ENCODE assay signal across 9 mouse cellular contexts in genomic region chr1:189922721-189923120, GRCm38 (mm10). TPM values are rescaled to one million over a fixed set of nuclear protein-coding genes. Genes with fewer than 3 reads are reported as not detected.
A peak's percentile ranks its signal among the peaks of the same experiment; 100 is the strongest.
DNase-seq lines count a peak whose midpoint lies in the region; ATAC-seq and TF ChIP-seq lines count a peak whose summit lies in the region.
"Had no signal": no experiment of that assay in that cellular context is flagged by ENCODE, and none has a peak within 500 bp of the region (broad histone marks: within the 10 kb centered on the region; RNA-seq: fewer than 3 reads in every experiment).

No protein-coding gene starts in this region.

- no peak overlapping the region; the same call in 1 of the 2 replicates for H3K27ac ChIP-seq in embryonic facial prominence, embryonic 13.5 days
- no peak overlapping the region for H3K27ac ChIP-seq in intestine, postnatal 0 days (ENCODE audit: low read depth, low read length)
- H3K27ac ChIP-seq in midbrain, embryonic 11.5 days (ENCODE audit: low read depth, low read length): no peak overlapping the region

- peak; percentile 89 for DNase-seq in heart, adult 11 months
- no peak for DNase-seq in heart, postnatal 25 days (ENCODE audit: low spot score)
- DNase-seq in midbrain, embryonic 11.5 days (ENCODE audit: low spot score, missing footprints): no peak
- no peak for DNase-seq in left cerebral cortex, postnatal 4 days
- DNase-seq in frontal cortex, adult 2 months (ENCODE audit: extremely low spot score in 1 of 2, low spot score in 1 of 2): no peak
- no peak for DNase-seq in thymus, postnatal 10 days (ENCODE audit: low spot score in 2 of 2)

- no peak for ATAC-seq in embryonic facial prominence, embryonic 13.5 days (ENCODE audit: insufficient number of reproducible peaks, insufficient read depth, low FRiP score, low TSS enrichment, low read depth)
- ATAC-seq in intestine, postnatal 0 days: no peak
- no peak for ATAC-seq in midbrain, embryonic 11.5 days (ENCODE audit: low FRiP score)

- peak overlapping the region; percentile 87 for H3K9ac ChIP-seq in embryonic facial prominence, embryonic 13.5 days
- H3K9ac ChIP-seq in intestine, postnatal 0 days (ENCODE audit: low read depth, low read length): peak overlapping the region; percentile 66
- H3K9ac ChIP-seq in midbrain, embryonic 11.5 days (ENCODE audit: low read length): peak overlapping the region; percentile 78

- H3K9me3 ChIP-seq in embryonic facial prominence, embryonic 13.5 days: no peaks in the 10 kb centered on the region
- no peaks in the 10 kb centered on the region for H3K9me3 ChIP-seq in intestine, postnatal 0 days (ENCODE audit: control insufficient read depth)
- H3K9me3 ChIP-seq in midbrain, embryonic 11.5 days (ENCODE audit: control insufficient read depth, low read length): no peaks in the 10 kb centered on the region

- no peaks in the 10 kb centered on the region for H3K36me3 ChIP-seq in embryonic facial prominence, embryonic 13.5 days
- H3K36me3 ChIP-seq in intestine, postnatal 0 days (ENCODE audit: control insufficient read depth, insufficient read depth): no peaks in the 10 kb centered on the region
- no peaks in the 10 kb centered on the region for H3K36me3 ChIP-seq in midbrain, embryonic 11.5 days (ENCODE audit: control insufficient read depth, insufficient read depth, low read length)

- TF ChIP-seq CTCF in intestine, postnatal 0 days (IDR thresholded peaks at IDR 0.05; ENCODE audit: low read depth): no peak

- 0 out of 2 replicates have a peak, but pooled peaks cover 5% of the 10 kb centered on the region for H3K27me3 ChIP-seq in embryonic facial prominence, embryonic 13.5 days
- H3K27me3 ChIP-seq in intestine, postnatal 0 days (replicated peaks; ENCODE audit: control insufficient read depth, insufficient read depth, low read length): no peaks in the 10 kb centered on the region
- H3K27me3 ChIP-seq in midbrain, embryonic 11.5 days (ENCODE audit: control insufficient read depth, insufficient read depth, low read length): no peaks in the 10 kb centered on the region; the same call in 1 of the 2 replicates
- H3K27me3 ChIP-seq: Patski had no signal

- WGBS in embryonic facial prominence, embryonic 13.5 days: 8% methylated on average over 9 of the region's 9 CpGs
- 15% methylated on average over 9 of the region's 9 CpGs for WGBS in intestine, postnatal 0 days
- WGBS in midbrain, embryonic 11.5 days: 24% methylated on average over 9 of the region's 9 CpGs

- H3K4me2 ChIP-seq in embryonic facial prominence, embryonic 13.5 days: peak overlapping the region; percentile 68
- H3K4me2 ChIP-seq in intestine, postnatal 0 days (replicated peaks; ENCODE audit: low read depth): peak overlapping the region; percentile 87
- peak overlapping the region; percentile 89 for H3K4me2 ChIP-seq in midbrain, embryonic 11.5 days

- H3K4me1 ChIP-seq in embryonic facial prominence, embryonic 13.5 days: peaks cover 36% of the 10 kb centered on the region
- H3K4me1 ChIP-seq in intestine, postnatal 0 days (replicated peaks; ENCODE audit: control insufficient read depth, insufficient read depth, low read length): 0 out of 2 replicates have a peak, but pooled peaks cover 10% of the 10 kb centered on the region
- H3K4me1 ChIP-seq in midbrain, embryonic 11.5 days (ENCODE audit: control insufficient read depth, insufficient read depth, low read length): peaks cover 13% of the 10 kb centered on the region

- peak overlapping the region; percentile 80 for H3K4me3 ChIP-seq in embryonic facial prominence, embryonic 13.5 days
- H3K4me3 ChIP-seq in intestine, postnatal 0 days (ENCODE audit: low read depth, low read length): peak overlapping the region; percentile 66
- H3K4me3 ChIP-seq in midbrain, embryonic 11.5 days (ENCODE audit: low read depth, low read length): peak overlapping the region; percentile 69

- intact Hi-C loops in heart, postnatal 25 days (cut with DNase I): loop anchor here (2.0 kb wide), 1 partner anchor 36 kb away; no protein-coding TSS in a partner anchor
- intact Hi-C loops in left cerebral cortex, postnatal 4 days (cut with DNase I): loop anchor here (5.0 kb wide), 1 partner anchor 220 kb away; no protein-coding TSS in a partner anchor

RNA-seq across cellular contexts. Expression of gene Smyd2, which starts 0.6 kb away (rescaled TPM):
- total RNA-seq in heart, postnatal 25 days (2021): 100 to 1,000 TPM; 105 to 109 TPM
- 93.3 and 98.4 TPM in 2 replicates for polyA plus RNA-seq in embryonic facial prominence, embryonic 13.5 days (2015; fragmentation: Nextera tagmentation; extraction: Ambion mirVana)
- 47.1 and 48.1 TPM in 2 replicates for polyA plus RNA-seq in intestine, postnatal 0 days (2015; fragmentation: Nextera tagmentation; extraction: Ambion mirVana)
- polyA plus RNA-seq in midbrain, embryonic 11.5 days (2014; fragmentation: Nextera tagmentation; extraction: Ambion mirVana): 50.9 and 54.9 TPM in 2 replicates
- 100 to 1,000 TPM; 120 to 128 TPM for total RNA-seq in left cerebral cortex, postnatal 4 days (2021)
- polyA plus RNA-seq in frontal cortex, adult 2 months (2012; rRNA removed): 131 and 155 TPM in 2 replicates
